8 mouse cellular contexts compared by ENCODE assay signal in genomic region chr2:35199971-35200897, GRCm38 (mm10). TPM values are rescaled to one million over a fixed set of nuclear protein-coding genes. Genes with fewer than 3 reads are reported as not detected.
DNase-seq lines count a peak whose midpoint lies in the region; ATAC-seq and TF ChIP-seq lines count a peak whose summit lies in the region.

No protein-coding gene starts in this region.

- ATAC-seq in Patski, result peak; percentile 52
- peak; percentile 75 for ATAC-seq in liver, embryonic 11.5 days (replicated peaks; ENCODE audit: low FRiP score)

- no peak for TF ChIP-seq CTCF in Patski (IDR thresholded peaks at IDR 0.05)

- H3K27ac ChIP-seq in liver, embryonic 11.5 days (ENCODE audit: low read depth, low read length), result peak overlapping the region; percentile 94

- H3K4me2 ChIP-seq in liver, embryonic 11.5 days, result peak overlapping the region; percentile 94

- peaks cover 19% of the 10 kb centered on the region for H3K4me1 ChIP-seq in liver, embryonic 11.5 days (replicated peaks; ENCODE audit: control insufficient read depth, insufficient read depth, low read length)

- H3K9ac ChIP-seq in liver, embryonic 11.5 days (ENCODE audit: low read depth, low read length), result peak overlapping the region; percentile 97

- peak overlapping the region; percentile 96 for H3K4me3 ChIP-seq in liver, embryonic 11.5 days (ENCODE audit: low read depth, low read length)

- intact Hi-C loops in gastrocnemius, postnatal 36 days (cut with DNase I), result loop anchor here (5.0 kb wide), 1 partner anchor 63 kb away; no protein-coding TSS in a partner anchor

- POLR2A ChIA-PET in Patski (lab: Charles Lee), result no interaction called here

- H3K36me3 ChIP-seq in liver, embryonic 11.5 days (ENCODE audit: control insufficient read depth, insufficient read depth, low read length), result no peaks in the 10 kb centered on the region

- CTCF ChIA-PET in Patski (lab: Charles Lee), result interaction anchor here (1.5 to 2.2 kb wide), 2 partner anchors 12 to 15 kb away, joined by 6 to 8 read pairs; no protein-coding TSS in a partner anchor

- DNase-seq in 3T3-L1 (ENCODE audit: low read depth, low spot score) (peak; percentile 46), Patski (ENCODE audit: low read depth, low spot score) (peak; percentile 13)
- peak; percentile 39 for DNase-seq in embryo, embryonic 10.5 days (ENCODE audit: low spot score)
- peak; percentile 20 to 47 for DNase-seq in gastrocnemius, postnatal 36 days
- peak; percentile 55 for DNase-seq in kidney, adult 18-20 months
- peak; percentile 61 for DNase-seq in liver, embryonic 11.5 days (ENCODE audit: low spot score)
- peak; percentile 48 for DNase-seq in naive thymus-derived CD4-positive, alpha-beta T cell, adult 2 months (ENCODE audit: low read depth)
- peak; percentile 80 for DNase-seq in testis, postnatal 14 days (ENCODE audit: low spot score)

- in situ Hi-C loops in Patski (cut with MboI; ENCODE audit: low pct_unique_long_range_greater_than_20kb), result no loop called here

- under 1% methylated on average over 63 of the region's 90 CpGs for WGBS in liver, embryonic 11.5 days

- no peaks in the 10 kb centered on the region for H3K27me3 ChIP-seq in Patski
- H3K27me3 ChIP-seq in liver, embryonic 11.5 days (replicated peaks; ENCODE audit: control insufficient read depth, insufficient read depth, low read length), result no peaks in the 10 kb centered on the region

- no peaks in the 10 kb centered on the region for H3K9me3 ChIP-seq in liver, embryonic 11.5 days (ENCODE audit: control insufficient read depth, low read length)

RNA-seq across cellular contexts. Expression of gene Rab14, which starts 0.7 kb away (rescaled TPM):
- 136 TPM for polyA plus RNA-seq in Patski (2021)
- 10 to 100 TPM; 65.4 to 81.3 TPM for total RNA-seq in gastrocnemius, postnatal 36 days (2021)
- 192 and 201 TPM in 2 replicates for polyA plus RNA-seq in liver, embryonic 11.5 days (2014; fragmentation: Nextera tagmentation; extraction: Ambion mirVana)

RNA-seq across cellular contexts. Expression of gene Gsn, which starts 55.9 kb away (rescaled TPM):
- 207 TPM for polyA plus RNA-seq in Patski (2021)
- 100 to 1,000 TPM; 396 to 415 TPM for total RNA-seq in gastrocnemius, postnatal 36 days (2021)
- polyA plus RNA-seq in liver, embryonic 11.5 days (2014; fragmentation: Nextera tagmentation; extraction: Ambion mirVana), result 76.4 and 85.4 TPM in 2 replicates

Comparison
In these comparisons a context has a peak if more than half of its experiments do, and no peak if none do; other contexts are left out.
1. Peak in every context shown above with its lines: DNase-seq, ATAC-seq, H3K4me3 ChIP-seq and H3K27ac ChIP-seq.
2. DNase-seq: peak in every context shown above with its lines; median percentile 80 in testis, postnatal 14 days; 61 in liver, embryonic 11.5 days; 55 in kidney, adult 18-20 months; 48 in naive thymus-derived CD4-positive, alpha-beta T cell, adult 2 months; 46 in 3T3-L1; 39 in embryo, embryonic 10.5 days; 34 in gastrocnemius, postnatal 36 days; 13 in Patski.